Mouse (Mus musculus) gastrocnemius, adult 18-20 months (tissue): Measurements from ENCODE around the gene Utp4. TPM values are rescaled to one million over a fixed set of nuclear protein-coding genes. Genes with fewer than 3 reads are reported as not detected.
"Not testable (repeated sequence)": the region's sequence is repeated elsewhere in the genome, so short reads cannot be mapped to it uniquely, and the experiment has no call there.

Experiments used
- DNase-seq: peaks from one replicate; pipeline ENCODE4 v3.0.0; 2021; ENCODE audit warnings: low spot score
- long read RNA-seq, 2 experiments: library from polyadenylated mRNA; stranded (forward); transcript quantifications; one replicate each; pipeline ENCODE4 v2.0.0; 2021
- total RNA-seq, 2 experiments: library from RNA; stranded (reverse); gene quantifications; 2 replicates each; pipeline ENCODE4 v1.2.3; 2021

Utp4 gene
- 10 to 100 TPM; 20.7 to 21.8 TPM for total RNA-seq
- long read RNA-seq, experiment 1, transcript Utp4-201 (17 exons, 2,232 nt) = major isoform, 33 of 43 reads
- long read RNA-seq, experiment 1, partial matches to known transcripts = 3 of 43 reads
- long read RNA-seq, experiment 1, other reads (novel, unspliced or antisense) = 7 of 43 reads
- long read RNA-seq, experiment 2, transcript Utp4-201 (17 exons, 2,232 nt) = major isoform, 28 of 38 reads
- long read RNA-seq, experiment 2, partial matches to known transcripts = 6 of 38 reads
- long read RNA-seq, experiment 2, other reads (novel, unspliced or antisense) = 4 of 38 reads

GRCm38 (mm10) chr8:106893481-106894156 is at the start of gene Utp4:
Utp4 (plus strand) TSS chr8:106893636.
- DNase-seq = peak; percentile 81

- no peak for DNase-seq
Observed at GRCm38 (mm10) chr8:106850034-106850433, 43.4 kb upstream of the Utp4 start.

- peak; percentile 15 for DNase-seq
Observed at GRCm38 (mm10) chr8:106854534-106855241, 38.7 kb upstream of the Utp4 start.

- DNase-seq = no peak
Observed at GRCm38 (mm10) chr8:106855242-106855562, 38.2 kb upstream of the Utp4 start.

- DNase-seq = no peak
Observed at GRCm38 (mm10) chr8:106862845-106863244, 30.6 kb upstream of the Utp4 start.

GRCm38 (mm10) chr8:106865354-106865753 is 28.1 kb upstream of the Utp4 start:
- no peak for DNase-seq

GRCm38 (mm10) chr8:106870051-106870450 is 23.4 kb upstream of the Utp4 start, which contains the start of gene Has3:
Has3 (plus strand) TSS chr8:106870242.
- no peak for DNase-seq

GRCm38 (mm10) chr8:106870537-106871327 is 22.7 kb upstream of the Utp4 start:
- peak; percentile 62 for DNase-seq

GRCm38 (mm10) chr8:106871328-106871926 is 22.0 kb upstream of the Utp4 start:
- DNase-seq = no peak

GRCm38 (mm10) chr8:106871931-106872371 is 21.5 kb upstream of the Utp4 start:
- peak; percentile 55 for DNase-seq

GRCm38 (mm10) chr8:106872454-106873034 is 20.9 kb upstream of the Utp4 start:
- DNase-seq = no peak

GRCm38 (mm10) chr8:106880121-106880707 is 13.2 kb upstream of the Utp4 start:
- DNase-seq = no peak

- DNase-seq = not testable (repeated sequence)
Observed at GRCm38 (mm10) chr8:106884094-106884493, 9.3 kb upstream of the Utp4 start.

- DNase-seq = not testable (repeated sequence)
Observed at GRCm38 (mm10) chr8:106884826-106885400, 8.5 kb upstream of the Utp4 start.

GRCm38 (mm10) chr8:106887336-106888189 is 5.9 kb upstream of the Utp4 start:
- DNase-seq = peak; percentile 79

- DNase-seq = no peak
Observed at GRCm38 (mm10) chr8:106888803-106889202, 4.6 kb upstream of the Utp4 start.

- DNase-seq = no peak
Observed at GRCm38 (mm10) chr8:106892210-106892805, 1.1 kb upstream of the Utp4 start.

- DNase-seq = no peak
Observed at GRCm38 (mm10) chr8:106892806-106893451, 507 bp upstream of the Utp4 start.
